Mouse (Mus musculus) megakaryocyte, embryonic 14.5 days (primary cell): ENCODE measurements at regions not wholly inside any gene's neighbourhood (a gene's known extent, or its start where the extent isn't known, plus 50 kb on each side); places are given as distances from the start of the nearest gene placed in this dataset.

Experiments used
- FLI1 ChIP-seq: IDR thresholded peaks from 2 replicates; pipeline ENCODE4 v1.6.1; 2012; ENCODE audit warnings: low read length, inconsistent platforms, mixed read lengths
- GATA1 ChIP-seq: IDR thresholded peaks from 3 replicates; pipeline ENCODE4 v1.6.1; 2012; ENCODE audit warnings: mixed read lengths, low read length, inconsistent platforms, borderline replicate concordance

- no peak for TF ChIP-seq FLI1
- TF ChIP-seq GATA1: no peak
Observed at GRCm38 (mm10) chr2:11059731-11060425, 112.0 kb upstream of the Prkcq start.
